Mouse (Mus musculus): ENCODE measurements around the gene Osbpl5. TPM values are rescaled to one million over a fixed set of nuclear protein-coding genes. Genes with fewer than 3 reads are reported as not detected.

Gene Osbpl5
- total RNA-seq (2021): 10 to 100 TPM; 14.6 to 15.2 TPM
- long read RNA-seq, experiment 1, transcript Osbpl5-202 (22 exons, 3,775 nt): major isoform, 7 of 9 reads
- long read RNA-seq, experiment 1, partial matches to known transcripts: 0 of 9 reads
- long read RNA-seq, experiment 1, other reads (novel, unspliced or antisense): 2 of 9 reads
- long read RNA-seq, experiment 2, partial matches to known transcripts: 1 of 6 reads
- long read RNA-seq, experiment 2, other reads (novel, unspliced or antisense): 2 of 6 reads

DNA sequence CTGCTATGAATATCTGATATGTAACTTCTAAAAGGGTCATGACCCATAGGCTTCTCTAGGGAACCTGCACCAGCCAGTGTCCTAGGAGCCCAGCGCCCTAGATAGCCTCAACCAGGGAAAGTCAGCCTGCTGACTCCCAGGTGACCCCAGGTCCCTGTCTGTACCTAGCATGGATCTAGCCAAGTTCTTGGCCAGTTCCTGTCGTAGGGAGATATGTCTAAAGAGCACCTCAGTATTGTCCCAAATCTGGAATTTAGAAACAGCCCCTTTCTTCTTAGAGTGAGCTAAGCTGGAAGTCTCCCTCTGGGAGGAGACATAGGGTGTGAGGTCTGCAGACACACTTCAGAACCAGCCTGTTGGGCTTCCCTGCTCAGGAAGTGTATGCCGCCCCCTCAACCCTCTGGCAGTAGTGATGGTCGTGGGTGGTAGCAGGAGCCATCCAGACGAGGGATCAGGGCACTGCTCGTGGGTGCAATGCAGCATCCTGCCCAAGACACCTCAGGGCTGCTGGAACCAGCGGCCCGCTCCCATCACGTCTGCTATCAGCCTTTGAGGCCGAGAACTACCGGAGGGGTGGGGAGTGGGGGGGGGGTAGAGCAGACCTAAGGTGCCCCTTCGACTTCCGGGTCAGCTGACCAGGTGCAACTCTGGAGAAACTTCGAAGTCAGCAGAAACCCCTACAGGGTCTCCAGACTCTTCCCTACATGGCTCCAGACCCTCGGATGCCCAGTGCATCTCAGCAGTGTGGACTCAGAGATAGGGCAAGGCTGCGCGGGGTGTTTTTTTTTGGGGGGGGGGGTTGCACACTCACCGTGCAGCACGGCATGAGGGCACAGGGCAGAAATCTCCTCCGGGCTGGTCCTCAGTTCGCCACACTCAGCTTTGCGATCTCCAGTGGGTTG lies at the start of gene Osbpl5:
Osbpl5 (minus strand) TSS at position 861 of the 902 bp plus-strand sequence.
- intact Hi-C loops (cut with DNase I): no loop called here
- no peak for DNase-seq

GRCm38 (mm10) chr7:143805199-143805624 lies 48.4 kb upstream of the Osbpl5 start:
- DNase-seq: no peak
- intact Hi-C loops (cut with DNase I): no loop called here

- DNase-seq: no peak
- intact Hi-C loops (cut with DNase I): no loop called here
Measured at GRCm38 (mm10) chr7:143801195-143802065, 44.6 kb upstream of the Osbpl5 start.

DNA sequence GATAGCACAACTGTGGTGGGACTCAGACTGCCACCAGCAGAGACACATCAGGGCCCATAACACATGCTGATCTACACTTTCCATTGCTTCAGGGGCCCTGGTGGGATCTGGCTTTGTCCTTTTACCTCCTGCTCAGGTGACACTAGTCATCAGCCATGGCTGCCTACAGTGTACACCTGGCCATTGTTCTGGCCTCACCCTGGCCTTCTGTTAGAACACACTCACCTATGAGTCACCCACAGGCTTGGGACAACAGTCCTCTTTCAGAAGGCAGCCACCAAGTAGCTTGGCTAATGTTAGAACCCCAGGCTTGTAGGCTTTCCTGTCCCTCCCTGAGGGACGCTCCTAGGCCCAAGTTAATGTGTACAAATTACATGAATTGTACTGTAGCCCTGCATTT lies 44.0 kb upstream of the Osbpl5 start:
- intact Hi-C loops (cut with DNase I): no loop called here
- DNase-seq: no peak

GRCm38 (mm10) chr7:143798783-143799182 lies 42.0 kb upstream of the Osbpl5 start:
- intact Hi-C loops (cut with DNase I): no loop called here
- no peak for DNase-seq

- DNase-seq: no peak
- intact Hi-C loops (cut with DNase I): no loop called here
Measured at GRCm38 (mm10) chr7:143793121-143793520, 36.3 kb upstream of the Osbpl5 start.

DNA sequence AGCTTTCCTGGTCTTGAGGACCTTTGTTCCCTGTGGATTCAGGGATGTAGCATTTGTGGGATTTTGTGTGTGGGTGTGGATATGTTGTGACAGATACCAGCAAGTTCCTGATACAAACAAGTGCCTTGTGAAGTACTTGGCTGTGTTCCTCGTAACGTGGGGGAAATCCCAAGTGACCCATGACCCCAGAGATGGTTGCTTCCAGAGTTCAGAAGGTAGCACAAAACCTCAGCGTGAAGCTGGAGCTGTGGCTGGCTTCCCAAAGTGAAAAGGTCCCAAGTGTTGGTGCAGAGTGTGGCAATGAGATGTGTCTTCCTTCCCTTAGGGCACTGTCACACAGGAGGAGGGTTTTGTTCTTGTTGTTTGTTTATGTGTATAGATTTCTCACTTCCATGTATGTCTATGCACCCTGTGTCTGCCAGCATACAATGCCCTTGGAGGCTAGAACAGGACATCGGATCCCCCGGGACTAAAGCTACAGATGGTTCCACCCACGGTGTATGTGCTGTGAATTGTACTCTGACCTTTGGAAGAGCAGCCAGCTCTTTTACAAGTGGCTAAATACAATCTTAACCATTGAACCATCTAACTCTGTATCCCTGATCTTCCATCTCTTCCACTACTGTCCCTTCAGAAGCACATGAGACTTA lies 35.7 kb upstream of the Osbpl5 start:
- intact Hi-C loops (cut with DNase I): no loop called here
- no peak for DNase-seq

DNA sequence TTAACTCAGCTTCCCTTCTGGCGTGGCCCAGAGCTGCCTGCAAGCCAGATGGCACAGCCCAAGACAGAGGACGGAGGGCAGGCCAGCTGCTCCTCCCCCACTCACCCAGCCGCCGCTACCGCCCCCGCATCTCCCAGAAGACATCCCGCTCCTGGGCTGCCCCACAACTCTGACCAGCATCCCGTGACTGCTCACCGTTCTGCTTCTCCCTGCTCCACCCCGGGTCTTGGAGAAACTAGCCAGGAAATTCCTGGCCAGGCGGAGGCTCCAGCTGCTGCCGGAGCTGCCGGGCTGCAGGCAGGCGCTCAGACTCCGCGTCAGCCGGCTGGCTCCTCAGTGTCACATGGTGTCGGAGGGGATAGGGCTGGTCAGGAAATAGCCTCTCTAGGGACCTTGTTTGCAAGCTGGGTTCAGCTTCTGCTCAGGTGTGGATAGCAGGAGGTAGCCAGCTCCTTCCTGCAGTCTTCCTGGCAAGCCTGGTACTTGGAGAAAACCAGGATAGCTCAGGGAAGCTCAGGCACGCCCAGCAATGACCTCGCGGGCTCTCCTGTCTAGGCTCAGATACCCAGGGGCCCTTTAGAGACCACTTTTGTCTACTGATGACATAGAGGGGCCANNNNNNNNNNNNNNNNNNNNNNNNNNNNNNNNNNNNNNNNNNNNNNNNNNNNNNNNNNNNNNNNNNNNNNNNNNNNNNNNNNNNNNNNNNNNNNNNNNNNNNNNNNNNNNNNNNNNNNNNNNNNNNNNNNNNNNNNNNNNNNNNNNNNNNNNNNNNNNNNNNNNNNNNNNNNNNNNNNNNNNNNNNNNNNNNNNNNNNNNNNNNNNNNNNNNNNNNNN lies 27.4 kb upstream of the Osbpl5 start, which contains the start of gene Mrgpre:
Mrgpre (minus strand) TSS at position 505 of the 834 bp plus-strand sequence.
- peak; percentile 71 to 80 for DNase-seq
- intact Hi-C loops (cut with DNase I): no loop called here

GRCm38 (mm10) chr7:143783378-143783995 lies 26.7 kb upstream of the Osbpl5 start:
- intact Hi-C loops (cut with DNase I): no loop called here
- no peak for DNase-seq

GRCm38 (mm10) chr7:143777375-143777774 lies 20.6 kb upstream of the Osbpl5 start:
- intact Hi-C loops (cut with DNase I): no loop called here
- no peak for DNase-seq

DNA sequence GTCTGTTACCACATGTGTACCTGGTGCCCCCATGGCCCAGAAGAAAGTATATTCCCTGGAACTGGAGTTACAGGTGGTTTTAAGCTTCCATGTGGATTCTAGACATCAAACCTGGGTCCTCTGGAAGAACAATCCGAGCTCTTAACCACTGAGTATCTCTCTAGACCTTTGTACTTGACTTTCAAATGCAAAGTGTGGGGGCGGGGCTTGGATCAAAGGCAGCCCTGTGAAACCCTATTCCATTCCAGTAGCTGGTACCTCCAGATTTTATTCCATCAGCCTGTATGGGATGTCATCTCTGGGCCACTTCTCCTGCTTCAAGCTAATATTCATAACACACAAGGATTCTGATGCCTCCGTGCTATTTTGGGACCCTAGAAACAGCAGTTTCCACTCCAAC lies 19.4 kb upstream of the Osbpl5 start:
- intact Hi-C loops (cut with DNase I): no loop called here
- no peak for DNase-seq

DNA sequence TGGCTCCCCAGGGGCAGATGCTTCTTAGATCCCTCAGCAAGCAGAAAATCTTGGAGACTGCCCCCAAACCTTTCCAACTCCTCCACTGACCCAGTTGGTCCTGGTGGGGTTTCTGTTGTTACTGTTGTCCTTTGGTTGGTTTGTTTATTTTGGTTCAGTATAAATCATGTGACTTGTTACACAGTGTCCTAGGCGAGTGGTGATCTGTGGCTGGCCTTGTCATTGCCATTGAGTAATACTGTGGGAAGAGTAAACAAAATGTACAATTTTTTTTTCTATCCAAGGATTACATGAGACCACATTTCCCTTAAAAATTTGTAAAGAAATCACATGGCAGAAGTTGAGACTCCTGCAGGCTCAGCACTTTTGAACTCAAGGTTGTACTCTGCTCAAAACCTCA lies 12.7 kb upstream of the Osbpl5 start:
- intact Hi-C loops (cut with DNase I): no loop called here
- DNase-seq: no peak

- DNase-seq: no peak
- intact Hi-C loops (cut with DNase I): no loop called here
Measured at GRCm38 (mm10) chr7:143768267-143768666, 11.5 kb upstream of the Osbpl5 start.

- intact Hi-C loops (cut with DNase I): no loop called here
- DNase-seq: no peak
Measured at GRCm38 (mm10) chr7:143766893-143767292, 10.1 kb upstream of the Osbpl5 start, which contains the start of gene Mrgprg. Gene Mrgprg (minus strand): TSS chr7:143766993.

DNA sequence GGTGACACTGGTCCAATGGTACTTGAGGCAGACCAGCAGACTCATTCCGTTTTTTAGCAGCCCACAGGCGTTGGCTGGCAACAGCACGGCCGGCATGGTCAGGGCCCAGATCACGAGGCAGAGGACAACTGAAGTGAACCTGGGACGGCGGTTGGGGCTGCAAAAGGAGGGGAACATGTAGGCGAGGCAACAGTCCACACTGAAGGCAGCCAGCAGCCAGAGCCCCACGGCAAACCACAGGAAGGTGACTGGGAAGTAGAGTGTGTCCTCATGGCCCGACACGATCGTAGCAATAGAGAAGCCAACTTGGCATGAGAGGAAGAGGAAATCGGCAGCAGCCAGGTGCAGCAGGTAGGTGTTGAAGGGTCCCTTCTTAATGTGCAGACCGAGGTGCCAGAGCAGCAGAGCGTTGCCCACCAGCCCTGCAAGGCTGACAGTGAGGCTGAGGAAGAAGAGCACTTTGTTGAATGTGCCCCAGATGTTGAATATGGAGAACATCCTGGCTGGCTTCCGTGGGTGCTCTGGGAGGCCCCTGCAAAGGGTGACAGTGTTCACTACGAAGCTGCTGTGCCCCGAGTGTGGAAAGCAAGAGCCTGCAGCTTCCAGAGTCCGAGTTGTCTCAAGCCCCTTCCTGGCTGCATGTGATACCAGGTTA lies 8.2 kb upstream of the Osbpl5 start:
- intact Hi-C loops (cut with DNase I): loop anchor here (5.0 kb wide), 1 partner anchor 183 kb away; no protein-coding TSS in a partner anchor
- no peak for DNase-seq

DNA sequence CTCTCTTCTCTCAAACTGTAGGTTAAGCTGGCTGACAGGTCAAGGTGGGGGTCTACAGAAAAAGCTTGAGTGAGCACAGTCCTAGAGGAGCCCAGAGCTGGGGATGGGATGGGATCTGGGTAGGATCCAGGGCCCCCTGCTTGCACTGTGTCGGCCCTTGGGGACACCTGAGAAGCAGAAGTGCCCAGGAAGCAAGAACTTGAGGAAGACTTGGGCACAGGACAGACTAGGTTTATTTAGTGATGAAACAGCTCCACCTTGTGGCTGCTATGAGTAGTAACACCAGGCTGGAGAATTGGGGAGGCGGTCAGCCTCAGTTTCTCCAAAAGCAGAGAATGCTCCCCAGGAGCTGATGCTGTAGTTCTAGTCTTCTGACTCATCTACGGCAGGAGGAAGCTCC lies 7.0 kb upstream of the Osbpl5 start:
- DNase-seq: no peak
- intact Hi-C loops (cut with DNase I): loop anchor here (5.0 kb wide), 1 partner anchor 181 kb away; no protein-coding TSS in a partner anchor

- intact Hi-C loops (cut with DNase I): no loop called here
- no peak for DNase-seq
Measured at GRCm38 (mm10) chr7:143758956-143759355, 2.2 kb upstream of the Osbpl5 start.

- no peak for DNase-seq
- intact Hi-C loops (cut with DNase I): no loop called here
Measured at GRCm38 (mm10) chr7:143757696-143758095, 911 bp upstream of the Osbpl5 start.
